Mouse (Mus musculus) ES-E14 (cell line): ENCODE results near the gene Cxcr5.

Source experiments
- CHD2 ChIP-seq: IDR thresholded peaks from 2 replicates; pipeline ENCODE4 v1.6.1; 2014; ENCODE audit warnings: mild to moderate bottlenecking, low read depth, low read length, inconsistent platforms
- MAFK ChIP-seq: IDR thresholded peaks from 2 replicates; pipeline ENCODE4 v1.6.1; 2014; ENCODE audit warnings: mild to moderate bottlenecking, low read depth, low read length, inconsistent platforms; ENCODE audit not compliant: insufficient read depth
- ZC3H11A ChIP-seq: IDR thresholded peaks from 2 replicates; pipeline ENCODE4 v1.6.1; 2012; ENCODE audit warnings: low read depth, mild to moderate bottlenecking, inconsistent platforms, low read length, borderline replicate concordance
- ZNF384 ChIP-seq: IDR thresholded peaks from 2 replicates; pipeline ENCODE4 v1.6.1; 2012; ENCODE audit warnings: low read depth, low read length, inconsistent platforms

GRCm38 (mm10) chr9:44483510-44484044 lies 78.1 kb downstream of the Cxcr5 start:
- TF ChIP-seq CHD2, result no peak
- TF ChIP-seq ZNF384, result no peak
- TF ChIP-seq ZC3H11A, result no peak
- no peak for TF ChIP-seq MAFK
